Mouse (Mus musculus) liver, embryonic 14.5 days (tissue): Measurements from ENCODE around the gene Arl13b. TPM values are rescaled to one million over a fixed set of nuclear protein-coding genes. Genes with fewer than 3 reads are reported as not detected.
A peak's percentile ranks its signal among the peaks of the same experiment; 100 is the strongest.

Experiments used
- ATAC-seq: fragments of 200-750 bp; cut with Nextera tagmentation; 2 replicates; pipeline ENCODE4 v1.8.0; 2017; ENCODE audit warnings: moderate number of reproducible peaks, mild to moderate bottlenecking, moderate library complexity; ENCODE audit not compliant: insufficient read depth
- DNase-seq, 3 experiments: peaks; one replicate each; pipeline ENCODE4 v3.0.0-alpha.2; 2012 to 2013; ENCODE audit warnings: low read depth in 3 of 3, low spot score in 3 of 3
- H3K27ac ChIP-seq: fragments of 300-500 bp; sonication (generic); 2 replicates; pipeline ENCODE4 v1.5.1; 2014; ENCODE audit warnings: moderate library complexity, mild to moderate bottlenecking, control low read depth, inconsistent platforms
- H3K27me3 ChIP-seq: fragments of 300-500 bp; sonication (generic); 2 replicates; pipeline ENCODE4 v1.6.1; 2014; ENCODE audit warnings: mild to moderate bottlenecking, low read length, moderate library complexity; ENCODE audit not compliant: control insufficient read depth, insufficient read depth
- H3K36me3 ChIP-seq: fragments of 300-500 bp; sonication (generic); replicated peaks from 2 replicates; pipeline ENCODE4 v1.6.1; 2014; ENCODE audit warnings: low read depth; ENCODE audit not compliant: control insufficient read depth, insufficient read depth
- H3K4me1 ChIP-seq, 2 experiments: fragments of 200-500 bp in 1 of 2; fragments of 300-500 bp in 1 of 2; sonication (generic) in 1 of 2; replicated peaks; 2 replicates each; pipeline ENCODE4 v1.6.1; 2012 to 2014; ENCODE audit warnings: antibody characterized with exemption in 1 of 2, inconsistent platforms in 1 of 2, low read length in 1 of 2; ENCODE audit not compliant: control insufficient read depth in 2 of 2, insufficient read depth in 2 of 2
- H3K4me2 ChIP-seq: fragments of 300-500 bp; sonication (generic); 2 replicates; pipeline ENCODE4 v1.6.1; 2014; ENCODE audit warnings: low read depth, mild to moderate bottlenecking, control low read depth, moderate library complexity
- H3K4me3 ChIP-seq, 2 experiments: fragments of 200-500 bp in 1 of 2; fragments of 300-500 bp in 1 of 2; sonication (generic) in 1 of 2; 2 replicates each; pipeline ENCODE4 v1.5.1; 2012 to 2014; ENCODE audit warnings: low read depth in 2 of 2, low read length in 2 of 2, mild to moderate bottlenecking in 2 of 2, control low read depth in 1 of 2, inconsistent platforms in 1 of 2, moderate library complexity in 1 of 2; ENCODE audit not compliant: insufficient read depth in 1 of 2
- H3K9ac ChIP-seq: fragments of 300-500 bp; sonication (generic); replicated peaks from 2 replicates; pipeline ENCODE4 v1.6.1; 2014; ENCODE audit warnings: mild to moderate bottlenecking, control low read depth, moderate library complexity
- H3K9me3 ChIP-seq: fragments of 300-500 bp; sonication (generic); 2 replicates; pipeline ENCODE4 v1.6.1; 2016; ENCODE audit warnings: low read length, mixed read lengths; ENCODE audit not compliant: control insufficient read depth
- CTCF ChIP-seq: IDR thresholded peaks from 2 replicates; pipeline ENCODE4 v1.5.1; 2016; ENCODE audit warnings: antibody characterized with exemption, low read depth, control low read depth
- EP300 ChIP-seq: IDR thresholded peaks from 2 replicates; pipeline ENCODE4 v1.6.1; 2016; ENCODE audit warnings: antibody characterized with exemption, low read depth
- WGBS: fragments of 180-500 bp; shearing (Covaris S2); extraction: QIAGEN DNeasy Blood & Tissue Kit; methylation state at CpG from one replicate; pipeline ENCODE4 v1.1.7; 2014; ENCODE audit not compliant: insufficient replicate concordance; 5-methylcytosine and 5-hydroxymethylcytosine counted together
- polyA plus RNA-seq, 2 experiments: library from polyadenylated mRNA; depleted of rRNA in 1 of 2; stranded (reverse) in 1 of 2; unstranded in 1 of 2; fragments of >200 nt; fragmentation: Nextera tagmentation in 1 of 2; extraction: Ambion mirVana in 1 of 2; gene quantifications; 2 replicates each; pipeline versions ENCODE4 v1.2.1 to v1.2.3; 2012 to 2014

Arl13b gene
- polyA plus RNA-seq, 2 experiments, result 1.9 to 4.3 TPM

GRCm38 (mm10) chr16:62861455-62861854, 14.6 kb upstream of the Arl13b start:
- ATAC-seq (no peak), DNase-seq (no peak)
- WGBS, result 31% methylated on average over 6 of the region's 6 CpGs
- Histone ChIP-seq H3K4me1 (no peaks in the 10 kb centered on the region), H3K4me3 (no peak overlapping the region), H3K9ac (no peak overlapping the region), H3K36me3 (no peaks in the 10 kb centered on the region), H3K4me2 (no peak overlapping the region), H3K9me3 (no peaks in the 10 kb centered on the region), H3K27ac (no peak overlapping the region), H3K27me3 (no peaks in the 10 kb centered on the region)
- TF ChIP-seq EP300 (no peak), CTCF (no peak)

DNA sequence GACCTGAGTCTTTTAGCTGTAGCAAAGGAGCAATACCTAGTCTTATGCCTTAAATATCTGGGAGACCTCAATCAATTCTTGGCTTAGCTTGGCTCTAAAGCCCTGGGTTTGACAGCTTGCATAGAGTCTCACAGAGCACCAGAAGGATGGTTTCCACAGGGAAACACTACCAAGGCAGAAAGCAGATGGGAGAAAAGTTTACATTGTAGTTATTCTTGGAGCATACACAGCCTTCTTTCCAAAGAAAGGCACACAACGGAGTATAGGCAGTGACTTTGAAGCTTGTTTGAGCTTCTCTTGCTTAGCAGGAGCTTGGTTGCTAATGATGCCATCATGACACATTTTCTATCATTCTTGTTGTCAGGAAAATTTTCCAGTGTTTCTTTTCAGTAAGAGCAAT, 13.3 kb upstream of the Arl13b start:
- Histone ChIP-seq H3K27ac (no peak overlapping the region), H3K36me3 (no peaks in the 10 kb centered on the region), H3K4me1 (peaks cover 0 to 9% of the 10 kb centered on the region in 2 experiments; a peak in 1 of 4 replicates), H3K9me3 (no peaks in the 10 kb centered on the region), H3K4me2 (no peak overlapping the region), H3K27me3 (no peaks in the 10 kb centered on the region), H3K9ac (no peak overlapping the region), H3K4me3 (no peak overlapping the region)
- ATAC-seq (no peak), DNase-seq (no peak)
- 59% methylated on average over 1 of the region's 1 CpGs for WGBS
- TF ChIP-seq CTCF, result no peak
- TF ChIP-seq EP300, result no peak

DNA sequence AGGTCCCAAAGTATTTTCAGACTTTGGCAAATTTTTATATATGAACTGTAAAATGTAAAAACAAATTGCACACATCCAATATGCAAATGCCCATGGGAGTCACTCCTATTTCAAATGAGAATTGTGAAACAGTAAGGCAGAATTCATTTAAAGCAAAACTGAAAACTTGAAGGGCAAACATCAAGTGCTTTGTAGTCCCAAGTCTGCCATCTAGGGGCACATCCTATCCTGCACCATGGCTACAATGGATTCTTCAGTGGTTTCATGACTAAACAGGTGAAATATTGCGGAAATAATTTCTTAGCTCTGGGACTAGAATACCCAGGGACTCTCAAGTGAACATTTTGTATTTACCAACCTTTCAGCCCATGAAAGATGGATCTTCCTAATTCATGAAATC, 11.2 kb upstream of the Arl13b start:
- Histone ChIP-seq H3K4me1 (peaks cover 0 to 18% of the 10 kb centered on the region in 2 experiments; a peak in 2 of 4 replicates), H3K9me3 (no peaks in the 10 kb centered on the region), H3K4me3 (no peak overlapping the region), H3K27ac (no peak overlapping the region), H3K4me2 (no peak overlapping the region), H3K9ac (no peak overlapping the region), H3K36me3 (no peaks in the 10 kb centered on the region), H3K27me3 (no peaks in the 10 kb centered on the region)
- no peak for DNase-seq
- WGBS, result 73% methylated on average over 1 of the region's 1 CpGs
- TF ChIP-seq CTCF, result peak; percentile 19; the same call in 1 of the 2 replicates
- no peak for TF ChIP-seq EP300
- ATAC-seq, result no peak

GRCm38 (mm10) chr16:62857498-62857897, 10.7 kb upstream of the Arl13b start:
- no peak overlapping the region for H3K27ac ChIP-seq
- ATAC-seq (no peak), DNase-seq (no peak)
- H3K4me2 ChIP-seq, result no peak overlapping the region
- H3K4me3 ChIP-seq, result no peak overlapping the region
- 56% methylated on average over 2 of the region's 2 CpGs for WGBS
- no peaks in the 10 kb centered on the region for H3K27me3 ChIP-seq
- H3K36me3 ChIP-seq, result no peaks in the 10 kb centered on the region
- H3K9ac ChIP-seq, result no peak overlapping the region
- no peaks in the 10 kb centered on the region for H3K9me3 ChIP-seq
- H3K4me1 ChIP-seq, result peaks cover 0 to 18% of the 10 kb centered on the region in 2 experiments; a peak in 2 of 4 replicates
- TF ChIP-seq EP300, result no peak

GRCm38 (mm10) chr16:62856273-62856672, 9.4 kb upstream of the Arl13b start:
- no peaks in the 10 kb centered on the region for H3K36me3 ChIP-seq
- WGBS, result 51% methylated on average over 2 of the region's 2 CpGs
- no peak overlapping the region for H3K27ac ChIP-seq
- no peaks in the 10 kb centered on the region for H3K27me3 ChIP-seq
- no peak for TF ChIP-seq EP300
- no peak for TF ChIP-seq CTCF
- no peak for ATAC-seq
- no peak overlapping the region for H3K4me2 ChIP-seq
- no peak overlapping the region for H3K4me3 ChIP-seq
- H3K4me1 ChIP-seq, result peaks cover 0 to 18% of the 10 kb centered on the region in 2 experiments; a peak in 2 of 4 replicates
- H3K9ac ChIP-seq, result no peak overlapping the region
- DNase-seq, result no peak
- H3K9me3 ChIP-seq, result no peaks in the 10 kb centered on the region
